Mouse (Mus musculus) liver, embryonic 14.5 days (tissue): Measurements from ENCODE around the gene Ccer2. TPM values are rescaled to one million over a fixed set of nuclear protein-coding genes. Genes with fewer than 3 reads are reported as not detected.
A peak's percentile ranks its signal among the peaks of the same experiment; 100 is the strongest.

ENCODE experiments used
- ATAC-seq: fragments of 200-750 bp; cut with Nextera tagmentation; 2 replicates; pipeline ENCODE4 v1.8.0; 2017; ENCODE audit warnings: moderate number of reproducible peaks, mild to moderate bottlenecking, moderate library complexity; ENCODE audit not compliant: insufficient read depth
- DNase-seq, 3 experiments: peaks; one replicate each; pipeline ENCODE4 v3.0.0-alpha.2; 2012 to 2013; ENCODE audit warnings: low read depth in 3 of 3, low spot score in 3 of 3
- H3K27ac ChIP-seq: fragments of 300-500 bp; sonication (generic); 2 replicates; pipeline ENCODE4 v1.5.1; 2014; ENCODE audit warnings: moderate library complexity, mild to moderate bottlenecking, control low read depth, inconsistent platforms
- H3K27me3 ChIP-seq: fragments of 300-500 bp; sonication (generic); 2 replicates; pipeline ENCODE4 v1.6.1; 2014; ENCODE audit warnings: mild to moderate bottlenecking, low read length, moderate library complexity; ENCODE audit not compliant: control insufficient read depth, insufficient read depth
- H3K36me3 ChIP-seq: fragments of 300-500 bp; sonication (generic); replicated peaks from 2 replicates; pipeline ENCODE4 v1.6.1; 2014; ENCODE audit warnings: low read depth; ENCODE audit not compliant: control insufficient read depth, insufficient read depth
- H3K4me1 ChIP-seq, 2 experiments: fragments of 200-500 bp in 1 of 2; fragments of 300-500 bp in 1 of 2; sonication (generic) in 1 of 2; replicated peaks; 2 replicates each; pipeline ENCODE4 v1.6.1; 2012 to 2014; ENCODE audit warnings: antibody characterized with exemption in 1 of 2, inconsistent platforms in 1 of 2, low read length in 1 of 2; ENCODE audit not compliant: control insufficient read depth in 2 of 2, insufficient read depth in 2 of 2
- H3K4me2 ChIP-seq: fragments of 300-500 bp; sonication (generic); 2 replicates; pipeline ENCODE4 v1.6.1; 2014; ENCODE audit warnings: low read depth, mild to moderate bottlenecking, control low read depth, moderate library complexity
- H3K4me3 ChIP-seq, 2 experiments: fragments of 200-500 bp in 1 of 2; fragments of 300-500 bp in 1 of 2; sonication (generic) in 1 of 2; 2 replicates each; pipeline ENCODE4 v1.5.1; 2012 to 2014; ENCODE audit warnings: low read depth in 2 of 2, low read length in 2 of 2, mild to moderate bottlenecking in 2 of 2, control low read depth in 1 of 2, inconsistent platforms in 1 of 2, moderate library complexity in 1 of 2; ENCODE audit not compliant: insufficient read depth in 1 of 2
- H3K9ac ChIP-seq: fragments of 300-500 bp; sonication (generic); replicated peaks from 2 replicates; pipeline ENCODE4 v1.6.1; 2014; ENCODE audit warnings: mild to moderate bottlenecking, control low read depth, moderate library complexity
- H3K9me3 ChIP-seq: fragments of 300-500 bp; sonication (generic); 2 replicates; pipeline ENCODE4 v1.6.1; 2016; ENCODE audit warnings: low read length, mixed read lengths; ENCODE audit not compliant: control insufficient read depth
- CTCF ChIP-seq: IDR thresholded peaks from 2 replicates; pipeline ENCODE4 v1.5.1; 2016; ENCODE audit warnings: antibody characterized with exemption, low read depth, control low read depth
- EP300 ChIP-seq: IDR thresholded peaks from 2 replicates; pipeline ENCODE4 v1.6.1; 2016; ENCODE audit warnings: antibody characterized with exemption, low read depth
- WGBS: fragments of 180-500 bp; shearing (Covaris S2); extraction: QIAGEN DNeasy Blood & Tissue Kit; methylation state at CpG from one replicate; pipeline ENCODE4 v1.1.7; 2014; ENCODE audit not compliant: insufficient replicate concordance; 5-methylcytosine and 5-hydroxymethylcytosine counted together
- polyA plus RNA-seq, 2 experiments: library from polyadenylated mRNA; depleted of rRNA in 1 of 2; stranded (reverse) in 1 of 2; unstranded in 1 of 2; fragments of >200 nt; fragmentation: Nextera tagmentation in 1 of 2; extraction: Ambion mirVana in 1 of 2; gene quantifications; 2 replicates each; pipeline versions ENCODE4 v1.2.1 to v1.2.3; 2012 to 2014

The Ccer2 gene
- polyA plus RNA-seq, 2 experiments = not detected

GRCm38 (mm10) chr7:28722079-28722478 is 33.9 kb upstream of the Ccer2 start:
- ATAC-seq = no peak

GRCm38 (mm10) chr7:28724613-28725012 is 31.4 kb upstream of the Ccer2 start:
- TF ChIP-seq CTCF (no peak), EP300 (no peak)
- Histone ChIP-seq H3K4me1 (no peaks in the 10 kb centered on the region), H3K4me3 (no peak overlapping the region), H3K36me3 (no peaks in the 10 kb centered on the region), H3K27ac (no peak overlapping the region), H3K27me3 (no peaks in the 10 kb centered on the region), H3K4me2 (no peak overlapping the region), H3K9ac (no peak overlapping the region), H3K9me3 (no peaks in the 10 kb centered on the region)
- ATAC-seq = no peak
- DNase-seq = no peak
- 76% methylated on average over 2 of the region's 2 CpGs for WGBS

More at GRCm38 (mm10) chr7:28722079-28722478, 33.9 kb upstream of the Ccer2 start:
- Histone ChIP-seq H3K9me3 (no peaks in the 10 kb centered on the region), H3K27me3 (no peaks in the 10 kb centered on the region), H3K4me1 (no peaks in the 10 kb centered on the region), H3K27ac (no peak overlapping the region), H3K4me3 (no peak overlapping the region), H3K4me2 (no peak overlapping the region), H3K9ac (no peak overlapping the region), H3K36me3 (no peaks in the 10 kb centered on the region)
- no peak for DNase-seq
- 81% methylated on average over 7 of the region's 7 CpGs for WGBS
- TF ChIP-seq CTCF (peak; percentile 43; the same call in 1 of the 2 replicates), EP300 (no peak)

GRCm38 (mm10) chr7:28726600-28726999 is 29.4 kb upstream of the Ccer2 start:
- Histone ChIP-seq H3K9me3 (peaks cover 2% of the 10 kb centered on the region), H3K4me1 (no peaks in the 10 kb centered on the region), H3K27ac (no peak overlapping the region), H3K27me3 (no peaks in the 10 kb centered on the region), H3K9ac (no peak overlapping the region), H3K36me3 (no peaks in the 10 kb centered on the region), H3K4me3 (no peak overlapping the region), H3K4me2 (no peak overlapping the region; the same call in 1 of the 2 replicates)
- ATAC-seq (no peak), DNase-seq (peak in 1 of 3 experiments; percentile 39)
- 9% methylated on average over 14 of the region's 14 CpGs for whole genome bisulfite sequencing
- TF ChIP-seq CTCF (peak; percentile 87), EP300 (no peak)

- no peak for ATAC-seq
- no peak for TF ChIP-seq EP300
- peak; percentile 29 for TF ChIP-seq CTCF
Observed at GRCm38 (mm10) chr7:28727649-28728340, 28.2 kb upstream of the Ccer2 start.

GRCm38 (mm10) chr7:28732341-28733142 is 23.4 kb upstream of the Ccer2 start:
- 6% methylated on average over 58 of the region's 58 CpGs for WGBS
- no peaks in the 10 kb centered on the region for H3K36me3 ChIP-seq
- H3K4me2 ChIP-seq = peak overlapping the region; percentile 64
- TF ChIP-seq CTCF (no peak), EP300 (no peak)
- H3K9ac ChIP-seq = no peak overlapping the region
- peaks cover 3% of the 10 kb centered on the region for H3K9me3 ChIP-seq
- DNase-seq = peak; percentile 68 to 74 (median 73)
- no peaks in the 10 kb centered on the region for H3K27me3 ChIP-seq
- H3K4me3 ChIP-seq = peak overlapping the region; percentile 37 to 38
- peaks cover 0 to 9% of the 10 kb centered on the region in 2 experiments; a peak in 3 of 4 replicates for H3K4me1 ChIP-seq
- ATAC-seq = peak; percentile 84
- H3K27ac ChIP-seq = no peak overlapping the region

More at GRCm38 (mm10) chr7:28727649-28728340, 28.2 kb upstream of the Ccer2 start:
- Histone ChIP-seq H3K9ac (no peak overlapping the region), H3K4me3 (no peak overlapping the region), H3K4me1 (peaks cover 0 to 4% of the 10 kb centered on the region in 2 experiments; a peak in 3 of 4 replicates), H3K27me3 (no peaks in the 10 kb centered on the region), H3K36me3 (no peaks in the 10 kb centered on the region), H3K9me3 (peaks cover 3% of the 10 kb centered on the region), H3K4me2 (no peak overlapping the region), H3K27ac (no peak overlapping the region)
- DNase-seq = no peak
- 52% methylated on average over 10 of the region's 10 CpGs for WGBS
